Mouse (Mus musculus) yolk sac, embryonic 10.5 days (tissue): ENCODE measurements around the gene Abi3.

Source experiments
- DNase-seq: peaks from one replicate; pipeline ENCODE4 v3.0.0-alpha.2; 2017; ENCODE audit warnings: low spot score

Gene Abi3

DNA sequence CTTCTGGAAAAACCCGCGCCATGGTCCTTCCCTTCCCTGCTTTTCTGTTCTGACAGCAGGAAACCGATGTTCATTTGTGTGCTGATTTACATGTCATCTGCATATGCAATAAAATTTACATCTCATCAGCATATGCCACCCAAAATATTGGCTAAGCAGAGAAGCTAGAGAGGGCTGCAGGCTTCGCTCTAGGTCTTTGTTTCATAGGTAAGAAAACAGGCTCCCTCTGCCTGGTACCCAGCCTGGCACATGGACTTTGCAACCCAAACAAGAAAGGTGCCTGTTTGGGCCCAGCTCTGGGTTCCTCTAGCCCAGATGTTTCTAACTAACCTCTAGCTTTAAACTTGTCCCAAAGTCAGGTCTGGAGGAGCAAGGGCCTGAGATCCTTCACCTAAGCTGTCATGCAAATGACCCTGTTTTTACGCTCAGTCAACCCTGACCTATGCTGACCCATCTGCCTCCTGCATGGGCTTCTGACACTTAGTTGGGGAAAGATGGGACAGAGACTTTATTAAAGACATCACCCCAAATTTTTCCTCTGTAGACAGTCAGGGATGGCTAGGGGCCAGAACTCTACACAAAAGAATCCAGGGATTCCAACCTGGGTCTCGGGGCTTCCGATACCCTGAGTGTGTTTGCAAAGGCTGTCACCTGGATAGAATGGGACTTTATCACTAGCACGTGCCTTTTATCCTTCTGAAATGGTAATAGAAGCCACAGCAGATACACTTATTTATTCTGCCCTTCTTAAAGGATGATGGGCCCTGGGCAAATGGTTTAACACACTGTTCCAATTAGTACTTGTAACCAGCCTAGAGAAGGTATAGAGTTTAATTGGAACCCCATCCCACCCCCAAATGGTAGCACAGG lies 3.0 kb downstream of the Abi3 start:
- no peak for DNase-seq

DNA sequence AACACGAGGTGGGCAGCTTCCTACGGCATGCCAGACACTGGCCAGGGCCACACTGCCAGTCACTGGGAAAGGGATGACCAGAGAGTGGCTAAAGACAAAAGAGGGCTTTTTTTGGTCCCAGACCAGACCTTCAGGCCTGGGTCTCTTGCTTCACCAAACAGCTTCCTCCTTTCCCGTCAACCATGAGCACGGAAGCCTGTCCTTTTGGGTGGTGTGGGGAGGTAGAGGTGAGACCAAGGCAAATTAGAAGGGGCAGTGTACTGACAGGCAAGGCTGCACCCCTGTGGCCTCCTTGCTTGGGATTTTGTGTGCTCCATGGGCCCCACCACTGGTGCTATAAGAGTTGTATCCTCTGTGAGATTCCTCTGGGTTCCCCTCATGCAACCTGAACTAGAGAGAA lies 3.7 kb downstream of the Abi3 start:
- no peak for DNase-seq

DNA sequence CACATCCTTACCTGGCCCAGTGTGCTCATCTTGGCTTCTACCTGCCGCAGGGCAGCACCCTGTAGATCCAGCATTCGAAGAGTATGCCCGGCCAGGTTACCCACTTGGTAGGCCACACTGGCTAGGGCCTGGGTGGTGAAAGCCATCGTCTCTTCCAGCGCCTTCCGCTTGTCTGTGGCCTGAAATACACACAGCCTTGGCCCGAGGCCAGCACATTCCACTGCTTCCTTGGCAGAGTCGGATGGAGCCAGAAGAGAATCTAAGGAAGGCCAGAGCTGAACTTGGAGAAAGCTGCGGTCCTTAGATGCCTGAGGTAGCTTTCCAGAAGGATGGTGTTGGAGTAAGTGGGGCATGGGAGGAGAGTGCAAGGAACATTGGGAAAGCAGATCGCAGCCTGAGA lies 5.2 kb downstream of the Abi3 start, which contains the start of gene Gngt2:
Gene Gngt2, plus strand, starts transcription at position 158 of the 400 bp plus-strand sequence.
- DNase-seq: peak; percentile 60

DNA sequence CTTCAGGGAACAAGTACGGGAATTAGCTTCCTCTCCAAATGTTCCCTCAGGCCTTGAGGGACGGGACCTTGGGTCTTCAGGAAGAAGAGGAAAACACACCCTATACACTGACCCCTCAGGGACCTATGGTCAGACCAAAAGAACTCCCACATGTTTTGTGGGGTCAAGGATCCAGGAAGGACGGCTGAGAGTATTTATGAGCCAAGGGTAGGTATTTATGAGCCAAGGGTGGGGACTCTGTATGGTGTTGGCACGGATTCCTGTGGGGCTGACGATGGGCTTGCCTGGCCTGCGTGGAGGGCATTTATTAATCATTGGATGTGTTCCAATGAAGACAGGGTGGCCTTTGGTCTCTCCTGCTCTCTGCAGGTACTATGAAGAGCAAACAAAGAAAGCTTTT lies 5.8 kb downstream of the Abi3 start:
- DNase-seq: no peak

DNA sequence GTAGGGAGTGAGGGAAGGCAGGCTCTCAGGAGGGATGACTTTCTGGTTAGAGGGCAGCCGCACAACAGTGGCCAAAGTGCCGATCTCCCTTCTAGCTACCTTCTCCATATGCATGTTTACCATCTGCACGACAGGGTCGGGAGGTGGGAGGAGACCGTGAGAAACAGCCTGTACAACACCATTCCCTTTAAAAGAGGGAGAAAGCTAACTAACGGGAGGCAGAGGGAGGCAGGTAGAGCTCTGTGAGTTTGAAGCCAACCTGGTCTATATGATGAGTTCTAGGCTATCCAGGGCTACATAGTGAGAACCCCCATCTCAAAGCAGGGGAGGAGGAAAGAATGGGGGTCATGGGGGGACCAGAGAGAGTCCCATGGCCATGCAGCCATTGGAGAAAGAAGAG lies 6.4 kb downstream of the Abi3 start:
- no peak for DNase-seq

DNA sequence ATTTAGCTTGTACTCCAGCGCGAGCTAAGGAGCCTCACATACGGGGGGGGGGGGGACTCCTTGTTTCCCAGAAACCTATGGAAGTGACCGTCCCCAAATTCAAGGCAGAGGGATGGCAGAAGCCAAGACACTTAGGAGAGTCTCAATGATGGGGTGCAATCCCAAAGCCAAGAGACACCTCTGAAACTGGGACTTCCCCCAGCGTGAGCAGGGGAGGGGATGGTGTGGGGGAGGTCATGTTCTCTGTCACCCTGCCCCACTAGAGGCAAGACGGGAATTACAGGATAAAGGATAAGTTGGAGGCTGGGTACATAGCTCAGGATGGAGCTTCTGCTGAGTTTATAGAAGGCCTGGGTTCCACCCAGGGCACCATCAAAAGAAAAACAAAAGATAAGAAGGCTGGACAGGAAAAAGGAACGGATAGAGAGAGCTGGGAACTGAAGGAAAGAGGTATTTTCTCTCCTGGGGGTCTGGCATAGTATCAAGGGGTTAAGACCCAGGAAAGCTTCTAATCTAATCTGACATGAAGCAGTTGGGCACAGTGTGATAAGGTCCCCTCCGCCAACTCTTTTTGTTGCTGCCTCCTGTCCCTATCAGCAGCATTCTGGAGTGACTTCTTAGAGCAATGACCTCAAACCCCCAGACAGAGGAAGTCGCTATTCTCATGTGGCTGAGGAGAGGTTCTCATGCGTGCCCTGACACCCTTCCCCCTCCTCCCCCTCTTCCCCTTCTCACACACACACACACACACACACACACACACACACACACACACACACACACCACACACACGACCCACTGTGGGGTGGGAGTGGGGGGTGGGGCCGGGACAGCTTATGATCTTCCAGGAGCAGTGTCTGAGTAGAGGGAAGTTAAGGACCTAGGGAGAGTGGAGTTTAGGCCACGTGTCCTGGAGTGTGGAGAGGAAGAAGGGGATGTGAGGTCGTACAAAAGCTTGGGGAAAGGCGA lies 7.2 kb downstream of the Abi3 start:
- DNase-seq: no peak

DNA sequence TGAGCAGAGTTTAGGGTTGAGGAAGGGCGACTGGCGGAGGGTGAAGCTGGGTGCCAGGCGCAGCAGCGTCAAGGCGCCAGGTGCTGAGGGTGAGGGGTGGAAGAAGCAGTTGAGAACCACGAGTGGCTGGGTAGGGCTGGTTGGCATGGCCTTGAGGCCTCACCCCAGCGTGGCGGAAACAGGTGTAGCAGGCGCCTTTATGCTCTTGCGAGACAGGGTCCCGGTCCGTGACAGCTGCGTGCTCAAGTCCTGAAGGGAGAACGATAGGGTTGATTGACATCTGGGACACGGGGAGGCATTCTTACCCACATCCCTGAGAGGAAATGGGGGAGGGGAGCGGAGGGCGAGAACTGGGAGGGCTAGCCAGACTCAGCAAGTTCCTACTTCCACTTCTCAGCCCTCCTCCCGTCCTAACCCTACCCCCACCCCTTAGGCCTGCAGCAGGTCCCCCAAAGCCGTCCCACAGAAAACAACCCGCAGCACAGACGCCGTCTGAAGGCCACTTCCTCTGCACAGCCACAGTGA lies 8.1 kb downstream of the Abi3 start:
- DNase-seq: no peak

DNA sequence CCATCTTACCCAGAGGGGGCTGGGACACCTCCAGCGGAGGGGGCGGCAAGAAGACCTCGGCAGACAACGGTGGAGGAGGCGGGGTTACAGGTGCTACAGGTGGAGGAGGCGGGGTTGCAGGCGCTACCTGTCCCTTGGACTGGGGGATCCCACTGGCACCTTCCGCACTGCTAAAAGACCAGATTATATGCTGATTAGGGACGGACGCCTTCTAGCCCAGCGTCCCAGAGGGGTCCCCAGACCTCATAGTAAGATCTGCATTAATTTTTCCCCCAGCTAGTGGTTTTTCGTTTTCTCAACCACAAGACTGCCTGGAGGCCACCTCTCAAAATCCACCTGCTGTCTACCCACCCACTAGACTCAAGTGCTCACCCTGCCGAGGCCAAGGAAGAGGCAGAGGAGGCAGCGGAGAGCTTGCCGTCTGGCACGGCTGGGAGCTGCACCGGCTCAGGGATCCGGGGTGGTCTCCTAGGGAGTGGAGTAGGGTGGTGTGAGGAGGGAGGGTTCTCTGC lies 8.6 kb downstream of the Abi3 start:
- no peak for DNase-seq

DNA sequence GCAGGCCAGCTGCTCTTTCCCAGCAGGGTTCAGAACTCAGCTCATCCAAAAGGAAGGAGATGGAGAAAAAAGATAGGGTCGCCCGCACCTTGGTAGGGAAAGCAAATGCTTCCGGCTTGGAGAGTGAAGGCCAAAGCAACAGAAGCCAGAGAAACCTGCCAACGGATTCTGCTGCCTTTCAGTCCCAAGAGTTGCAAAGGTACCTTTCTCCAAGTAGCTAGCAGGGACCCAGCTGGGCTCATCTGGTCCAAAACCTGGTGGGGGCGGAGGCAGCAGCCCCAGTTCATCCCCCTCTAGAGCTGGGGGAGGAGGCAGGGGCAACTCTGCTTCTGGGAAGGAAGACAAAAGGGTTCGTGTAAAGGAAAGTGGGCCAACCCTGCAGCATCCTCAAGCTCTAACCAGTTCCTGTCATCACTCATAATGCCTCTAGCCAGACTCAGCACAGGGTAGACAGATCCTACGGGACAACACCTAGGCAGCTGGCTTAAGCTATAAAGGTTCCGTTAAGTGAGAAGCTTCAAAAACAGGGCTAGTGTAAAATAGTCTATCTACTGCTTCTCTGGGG lies 9.2 kb downstream of the Abi3 start:
- no peak for DNase-seq

DNA sequence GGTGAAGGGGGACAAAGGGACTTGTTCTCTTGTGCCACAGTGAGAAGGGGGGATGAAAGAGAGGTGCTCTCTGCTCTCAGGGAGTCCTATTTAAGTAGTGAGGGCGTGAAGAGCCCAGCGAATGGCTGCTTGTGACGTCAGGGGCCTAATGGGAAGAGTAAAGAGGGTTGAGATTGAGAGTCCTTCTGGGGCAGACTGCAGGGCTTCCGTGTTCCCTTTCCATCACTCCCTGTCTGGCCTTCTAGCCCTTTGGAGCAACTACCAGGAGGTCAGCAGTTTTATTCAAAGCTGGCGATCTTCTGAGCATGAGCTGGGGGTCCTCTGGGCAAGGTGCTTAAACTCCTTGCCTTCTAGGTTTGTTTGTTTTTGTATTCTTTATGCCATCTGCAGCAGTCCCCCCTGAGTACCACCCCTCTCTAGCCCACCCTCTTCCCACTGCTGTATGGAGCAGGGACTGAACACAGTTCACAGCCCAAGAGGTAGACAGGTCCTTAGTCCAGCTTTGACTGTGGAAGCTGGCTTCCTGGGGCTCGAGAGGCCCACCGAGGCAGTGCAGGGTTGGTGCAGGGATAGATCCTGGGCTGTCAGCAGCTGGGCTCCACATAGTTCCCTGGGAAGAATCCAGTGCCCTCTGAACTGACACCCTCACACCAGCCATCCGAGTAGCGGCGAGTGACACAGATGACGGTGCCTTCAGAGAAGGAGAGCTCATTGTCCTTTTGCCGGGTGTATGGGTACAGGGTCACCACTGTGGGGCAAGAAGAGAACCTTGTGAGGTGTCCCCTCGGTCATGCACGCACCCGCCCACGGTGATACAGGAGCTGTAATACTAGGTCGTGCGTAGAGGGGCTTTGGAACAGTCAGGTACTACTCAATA lies 9.9 kb downstream of the Abi3 start:
- DNase-seq: no peak

DNA sequence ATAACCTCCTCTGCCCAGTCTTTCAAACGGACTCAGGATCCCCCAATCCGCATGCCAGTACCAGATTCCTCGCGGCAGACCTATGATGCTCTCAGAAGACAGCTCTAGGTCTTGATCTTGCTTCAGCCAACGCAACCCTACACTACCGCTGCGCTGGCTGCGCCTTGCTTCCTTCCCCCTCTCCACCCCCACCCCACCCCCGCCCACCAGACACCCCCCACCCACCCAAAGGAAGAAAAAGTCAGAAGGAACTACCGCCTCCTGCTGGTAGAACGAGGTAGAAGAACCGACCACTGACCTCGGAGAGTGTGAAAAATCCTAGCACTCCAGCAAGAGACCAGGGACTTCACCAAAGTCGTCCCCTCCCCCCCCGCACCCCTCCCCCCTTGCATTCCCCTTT lies 10.6 kb downstream of the Abi3 start:
- DNase-seq: no peak

DNA sequence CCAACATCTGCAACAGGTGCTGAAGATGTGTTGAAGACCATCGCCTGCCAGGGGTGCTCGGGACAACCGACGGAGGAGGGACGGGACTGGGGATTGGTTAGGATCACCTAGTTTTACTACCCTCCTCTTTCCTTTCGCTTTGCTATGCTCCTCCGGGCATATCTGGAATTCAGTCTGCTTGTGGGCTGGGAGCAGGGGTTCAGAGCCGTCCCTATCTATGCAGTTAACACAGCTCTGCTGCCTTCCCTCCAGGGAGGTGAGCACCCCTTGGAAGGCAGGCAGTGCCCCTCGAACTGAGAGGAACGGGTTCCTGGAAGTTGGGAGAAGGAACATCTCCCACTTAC lies 11.0 kb downstream of the Abi3 start:
- DNase-seq: no peak

DNA sequence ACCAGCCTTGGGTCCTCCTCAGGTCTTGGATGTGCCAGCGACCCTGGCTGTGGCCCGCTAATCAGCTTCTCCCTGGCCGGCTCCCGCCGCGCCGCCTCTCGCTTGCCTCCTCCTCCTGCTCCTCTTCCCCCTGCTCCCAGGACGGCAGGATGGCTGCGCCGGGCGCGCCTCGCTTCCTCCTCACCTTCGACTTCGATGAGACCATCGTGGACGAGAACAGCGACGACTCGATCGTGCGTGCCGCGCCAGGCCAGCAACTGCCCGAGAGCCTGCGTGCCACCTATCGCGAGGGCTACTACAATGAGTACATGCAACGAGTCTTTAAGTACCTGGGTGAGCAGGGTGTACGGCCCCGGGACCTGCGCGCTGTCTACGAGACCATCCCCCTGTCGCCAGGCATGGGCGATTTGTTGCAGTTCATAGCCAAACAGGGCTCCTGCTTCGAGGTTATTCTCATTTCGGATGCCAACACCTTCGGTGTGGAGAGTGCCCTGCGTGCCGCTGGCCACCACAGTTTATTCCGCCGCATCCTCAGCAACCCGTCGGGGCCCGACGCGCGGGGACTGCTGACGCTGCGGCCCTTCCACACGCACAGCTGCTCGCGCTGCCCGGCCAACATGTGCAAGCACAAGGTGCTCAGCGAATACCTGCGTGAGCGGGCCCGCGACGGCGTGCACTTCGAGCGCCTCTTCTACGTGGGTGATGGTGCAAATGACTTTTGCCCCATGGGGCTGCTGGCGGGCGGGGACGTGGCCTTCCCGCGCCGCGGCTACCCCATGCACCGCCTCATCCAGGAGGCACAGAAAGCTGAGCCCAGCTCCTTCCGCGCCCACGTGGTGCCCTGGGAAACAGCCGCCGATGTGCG lies 11.6 kb downstream of the Abi3 start:
- no peak for DNase-seq

DNA sequence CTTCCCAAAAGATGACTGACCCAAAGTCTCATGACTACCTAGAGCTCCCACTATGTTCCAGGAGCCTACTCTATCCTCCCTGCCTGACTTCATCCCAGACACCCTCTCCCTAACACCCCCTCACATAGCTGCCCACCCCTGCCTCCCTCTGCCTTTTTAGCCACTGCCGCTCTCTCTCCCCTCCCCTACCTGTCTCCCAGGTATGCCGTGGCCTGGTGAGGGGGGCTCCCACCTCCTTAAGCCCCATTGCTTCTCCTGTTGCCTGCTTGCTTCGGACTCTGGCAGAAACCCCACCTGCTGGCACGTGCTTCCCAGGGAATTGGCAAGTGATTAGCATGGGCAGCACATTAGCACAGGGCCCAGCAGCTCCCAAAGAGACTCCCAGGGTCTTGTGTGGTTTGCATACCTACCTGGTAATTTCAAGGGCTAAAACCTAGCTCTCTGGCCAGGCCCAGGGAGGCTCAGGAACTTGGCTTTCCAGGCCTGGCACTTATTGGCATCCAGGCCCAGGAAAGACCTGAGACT lies 12.7 kb downstream of the Abi3 start:
- no peak for DNase-seq

DNA sequence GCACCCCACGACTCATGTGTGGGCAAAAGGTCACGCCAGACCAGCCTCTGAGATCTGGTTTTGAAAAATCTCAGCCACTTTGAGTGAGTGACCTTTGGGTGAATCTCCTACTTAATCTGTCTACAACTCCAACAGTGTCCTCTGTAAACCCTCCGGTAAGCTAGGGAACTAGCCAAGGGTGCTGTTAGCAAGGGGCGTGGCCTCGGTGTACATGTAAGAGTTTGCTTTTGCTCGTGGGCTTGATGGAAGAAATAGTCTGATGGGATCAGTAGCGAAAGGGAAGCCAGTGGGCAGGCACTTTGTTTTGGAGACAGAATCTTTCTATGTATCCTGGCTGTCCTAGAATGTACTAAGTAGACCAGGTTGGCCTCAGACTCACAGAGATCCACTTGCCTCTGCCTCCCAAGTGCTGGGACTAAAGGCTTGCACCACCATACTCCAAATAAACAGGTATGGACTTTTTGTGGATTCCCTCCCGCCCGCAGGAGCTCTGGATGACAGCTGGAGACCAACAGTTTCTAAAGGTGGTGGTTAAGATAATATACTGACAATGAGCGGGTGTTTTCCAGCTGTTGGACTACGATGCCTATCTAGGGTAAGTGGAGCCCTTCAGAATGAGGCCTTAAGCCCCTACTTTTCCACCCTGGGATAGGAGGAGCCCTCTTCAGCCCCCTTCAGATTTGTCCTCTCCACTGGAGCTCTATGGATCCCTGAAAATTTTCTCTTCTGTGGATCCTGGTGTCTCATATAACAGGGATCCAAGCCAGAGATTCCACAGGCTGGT lies 13.9 kb downstream of the Abi3 start:
- no peak for DNase-seq

DNA sequence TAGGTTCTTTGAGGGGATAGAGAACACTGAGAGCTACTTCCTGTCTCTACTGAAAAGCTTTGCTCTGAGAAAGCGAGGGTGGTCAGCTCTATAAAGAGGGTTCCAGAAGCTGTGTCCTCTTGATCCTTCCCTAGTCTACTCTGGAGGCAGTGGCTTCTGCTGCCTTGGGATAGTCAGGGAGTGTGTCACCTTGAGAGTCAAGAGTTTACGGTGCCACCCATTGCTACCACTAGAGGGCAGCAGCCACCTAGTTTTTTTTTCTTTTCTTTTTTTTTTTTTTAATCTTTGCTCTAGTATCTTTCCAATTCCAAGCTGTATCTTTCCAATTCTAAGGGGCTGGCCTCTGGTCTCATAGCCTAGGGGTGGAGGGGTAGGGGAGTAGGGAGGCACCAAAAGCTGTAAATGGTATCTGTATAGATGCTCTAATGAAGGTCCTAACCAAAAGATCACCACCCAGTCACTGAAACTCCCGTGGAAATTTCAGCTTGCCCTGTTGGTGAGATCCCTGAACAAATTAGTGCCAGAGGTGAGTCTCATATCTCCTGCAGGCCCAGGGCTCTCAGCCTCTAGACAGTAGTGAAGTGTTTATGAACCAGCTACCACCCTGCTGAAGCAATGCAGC lies 14.7 kb downstream of the Abi3 start:
- DNase-seq: no peak

DNA sequence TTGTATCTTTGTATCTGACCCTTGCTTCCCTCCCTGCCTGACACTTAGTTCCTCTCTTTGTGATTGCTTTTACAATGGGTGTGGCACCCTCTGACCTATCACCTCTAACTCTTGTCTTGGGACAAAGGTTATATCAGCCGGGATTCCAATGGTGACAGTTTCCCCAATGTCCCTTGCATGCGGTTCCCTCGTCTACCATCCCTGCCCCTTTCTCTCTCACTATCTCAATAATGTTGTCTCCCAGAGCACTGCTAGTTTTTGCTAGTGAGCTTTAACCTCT lies 15.2 kb downstream of the Abi3 start:
- peak; percentile 52 for DNase-seq

DNA sequence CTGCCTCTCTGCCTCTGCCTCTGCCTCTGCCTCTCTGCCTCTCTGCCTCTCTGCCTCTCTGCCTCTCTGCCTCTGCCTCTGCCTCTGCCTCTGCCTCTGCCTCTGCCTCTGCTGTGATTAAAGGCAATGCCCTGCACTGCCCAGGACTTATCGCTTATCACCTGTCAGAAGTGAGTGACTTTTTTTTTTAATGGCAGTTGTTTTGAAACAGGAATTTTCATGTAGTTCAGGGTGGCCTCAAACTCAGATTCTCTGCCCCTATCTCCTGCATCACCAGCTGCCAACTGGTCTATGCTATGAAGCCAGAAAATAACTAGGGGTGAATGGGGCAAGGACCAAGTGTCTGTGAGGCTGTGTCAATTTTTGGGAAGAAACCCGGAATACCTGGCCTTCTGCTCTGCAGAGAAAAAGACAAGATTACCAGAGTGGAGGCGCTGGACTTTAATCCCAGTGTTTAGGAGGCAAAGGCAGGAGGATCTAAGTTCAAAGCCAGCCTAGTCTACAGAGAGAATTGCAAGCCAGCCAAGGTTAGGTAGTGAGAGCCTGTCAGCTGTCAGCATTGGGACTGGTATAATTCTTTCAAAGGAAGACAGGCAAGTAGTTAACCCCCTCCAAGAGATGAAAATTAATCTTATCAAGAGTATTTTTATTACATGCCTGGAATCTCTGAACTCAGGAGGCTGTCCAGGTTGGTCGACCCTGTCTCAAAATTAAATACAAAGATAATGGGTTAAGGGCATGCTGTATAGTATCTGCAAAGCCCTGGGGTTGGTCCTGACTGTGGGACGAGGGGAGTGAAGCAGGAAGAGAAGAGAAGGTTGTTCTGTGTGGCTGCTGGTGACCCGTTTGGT lies 15.7 kb downstream of the Abi3 start:
- DNase-seq: no peak
